Mouse (Mus musculus) heart, postnatal 14 days (tissue): ENCODE data around the gene Tmem223. TPM values are rescaled to one million over a fixed set of nuclear protein-coding genes. Genes with fewer than 3 reads are reported as not detected.

Experiments used
- DNase-seq, 2 experiments: peaks; one replicate each; pipeline ENCODE4 v3.0.0; 2021 to 2022
- intact Hi-C: fragments of 180-260 bp; cut with DNase I; formaldehyde crosslinking; loops from one replicate; pipeline ENCODE4 v1.15.1; 2025
- total RNA-seq, 2 experiments: library from RNA; stranded (reverse); gene quantifications; 2 replicates each; pipeline ENCODE4 v1.2.3; 2021

Tmem223 gene
- total RNA-seq, 2 experiments from 2014 or later, result 110 to 121 TPM

- intact Hi-C loops, result loop anchor here (5.0 kb wide), 1 partner anchor 61 kb away; the partner anchor contains the start of gene Zbtb3
- peak; percentile 93 for DNase-seq
These were observed 29.4 kb upstream of the Tmem223 start, which contains the start of gene Stx5a for GRCm38 (mm10) chr19:8741243-8741869. Gene Stx5a, plus strand, starts transcription at chr19:8741413.

- intact Hi-C loops, result loop anchor here (5.0 kb wide), 1 partner anchor 60 kb away; the partner anchor contains the start of gene Zbtb3
- DNase-seq, result no peak
These were observed 28.6 kb upstream of the Tmem223 start for GRCm38 (mm10) chr19:8742176-8742575.

- no peak for DNase-seq
- intact Hi-C loops, result no loop called here
These were observed 25.4 kb upstream of the Tmem223 start for GRCm38 (mm10) chr19:8745382-8745781.

DNA sequence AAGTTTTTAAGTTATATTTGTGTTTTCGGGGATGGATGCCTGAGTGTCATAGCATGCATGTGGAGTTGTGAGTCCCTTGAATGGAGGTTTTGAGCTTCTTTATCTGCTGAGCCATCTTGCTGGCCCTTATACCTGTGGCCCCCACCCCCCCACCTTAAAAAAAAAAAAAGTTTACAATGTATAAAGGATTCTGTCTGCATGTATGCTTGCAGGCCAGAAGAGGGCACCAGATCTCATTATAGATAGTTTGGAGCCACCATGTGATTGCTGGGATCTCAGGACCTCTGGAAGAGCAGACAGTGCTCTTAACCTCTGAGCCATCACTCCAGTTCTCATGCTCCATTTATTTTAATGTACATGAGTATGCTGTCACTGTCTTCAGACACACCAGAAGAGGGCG lies 23.4 kb upstream of the Tmem223 start:
- intact Hi-C loops, result no loop called here
- no peak for DNase-seq

- no peak for DNase-seq
- intact Hi-C loops, result no loop called here
These were observed 15.1 kb upstream of the Tmem223 start for GRCm38 (mm10) chr19:8755652-8756051.

- intact Hi-C loops, result no loop called here
- DNase-seq, result peak; percentile 96
These were observed 14.0 kb upstream of the Tmem223 start, which contains the start of gene Nxf1 for GRCm38 (mm10) chr19:8756635-8757387. Gene Nxf1, plus strand, starts transcription at chr19:8757073.

- no peak for DNase-seq
- intact Hi-C loops, result no loop called here
These were observed 13.3 kb upstream of the Tmem223 start for GRCm38 (mm10) chr19:8757471-8757998.

DNA sequence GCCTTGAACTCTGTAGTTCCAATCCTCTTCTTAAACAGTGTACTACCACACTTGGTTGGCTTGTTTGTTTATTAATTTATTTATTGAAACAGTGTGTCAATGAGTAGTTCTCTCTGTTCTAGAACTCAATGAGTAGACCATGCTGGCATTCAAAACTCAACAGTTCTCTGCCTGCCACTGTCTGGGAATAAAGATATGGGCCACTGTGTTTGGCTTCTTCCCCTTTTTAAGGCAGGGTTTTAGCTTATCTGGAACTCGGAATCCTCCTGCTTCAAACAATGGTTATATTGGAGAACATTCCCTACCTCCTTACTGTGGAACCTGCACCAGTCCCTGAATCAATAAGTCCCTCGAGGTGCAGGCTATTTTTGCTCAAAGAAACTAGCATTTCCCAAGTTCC lies 11.9 kb upstream of the Tmem223 start:
- intact Hi-C loops, result no loop called here

DNA sequence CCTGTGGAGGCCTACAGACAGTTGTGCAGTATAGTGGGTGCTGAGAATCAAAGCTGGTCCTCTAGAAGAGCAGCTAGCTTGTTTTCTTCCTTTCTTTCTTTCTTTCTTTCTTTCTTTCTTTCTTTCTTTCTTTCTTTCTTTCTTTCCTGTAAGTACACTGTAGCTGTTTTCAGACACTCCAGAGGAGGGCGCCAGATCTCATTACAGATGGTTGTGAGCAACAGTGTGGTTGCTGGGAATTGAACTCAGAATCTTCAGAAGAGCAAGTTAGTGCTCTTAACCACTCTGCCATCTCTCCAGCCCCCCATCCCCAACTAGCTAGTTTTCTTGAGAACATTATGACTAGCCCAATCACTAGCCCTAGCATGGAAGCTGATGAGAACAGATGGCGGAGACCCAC lies 10.0 kb upstream of the Tmem223 start:
- intact Hi-C loops, result no loop called here
- DNase-seq, result no peak

More for the DNA sequence above, 11.9 kb upstream of the Tmem223 start:
- no peak for DNase-seq

- intact Hi-C loops, result no loop called here
- no peak for DNase-seq
These were observed 7.5 kb upstream of the Tmem223 start for GRCm38 (mm10) chr19:8763276-8763675.

GRCm38 (mm10) chr19:8765562-8765961 lies 5.2 kb upstream of the Tmem223 start:
- intact Hi-C loops, result no loop called here
- no peak for DNase-seq

DNA sequence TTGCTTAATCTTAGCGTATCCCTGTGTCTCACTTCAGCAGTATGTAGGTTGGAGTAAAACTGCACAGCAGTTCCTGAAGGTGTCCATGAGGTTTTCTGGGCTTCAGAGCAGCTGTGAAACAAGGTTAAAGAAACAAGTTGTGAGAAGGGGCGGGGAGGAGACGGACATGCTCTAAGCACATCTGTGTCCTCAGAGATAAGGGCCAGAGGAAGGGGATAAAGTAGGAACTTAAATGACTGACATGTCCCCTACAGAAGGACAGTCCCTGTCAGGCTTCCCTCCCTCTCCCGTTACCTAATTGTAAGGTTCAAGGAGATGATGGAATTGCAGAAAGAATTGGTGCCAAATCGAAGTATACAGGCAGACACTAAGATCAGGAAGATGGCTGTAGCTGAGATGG lies 2.2 kb downstream of the Tmem223 start:
- DNase-seq, result no peak
- intact Hi-C loops, result loop anchor here (5.0 kb wide), 1 partner anchor 44 kb away; the partner anchor contains the start of gene Ttc9c

GRCm38 (mm10) chr19:8773409-8773808 lies 2.6 kb downstream of the Tmem223 start:
- DNase-seq, result no peak
- intact Hi-C loops, result loop anchor here (5.0 kb wide), 1 partner anchor 44 kb away; the partner anchor contains the start of gene Ttc9c

GRCm38 (mm10) chr19:8774086-8774835 lies 3.5 kb downstream of the Tmem223 start, which contains the start of gene Tmem179b:
Gene Tmem179b, minus strand, starts transcription at chr19:8774467.
- peak; percentile 95 to 97 for DNase-seq

GRCm38 (mm10) chr19:8774951-8775421 lies 4.2 kb downstream of the Tmem223 start:
- intact Hi-C loops, result loop anchor here (5.0 kb wide), 1 partner anchor 42 kb away; the partner anchor contains the start of gene Ttc9c
- no peak for DNase-seq

More at GRCm38 (mm10) chr19:8774086-8774835, 3.5 kb downstream of the Tmem223 start, which contains the start of gene Tmem179b:
- intact Hi-C loops, result loop anchor here (5.0 kb wide), 1 partner anchor 43 kb away; the partner anchor contains the start of gene Ttc9c

- DNase-seq, result peak; percentile 85 to 91
- intact Hi-C loops, result no loop called here
These were observed 15.4 kb downstream of the Tmem223 start, which contains the start of gene Taf6l for GRCm38 (mm10) chr19:8786008-8786781. Gene Taf6l, minus strand, starts transcription at chr19:8786417.

DNA sequence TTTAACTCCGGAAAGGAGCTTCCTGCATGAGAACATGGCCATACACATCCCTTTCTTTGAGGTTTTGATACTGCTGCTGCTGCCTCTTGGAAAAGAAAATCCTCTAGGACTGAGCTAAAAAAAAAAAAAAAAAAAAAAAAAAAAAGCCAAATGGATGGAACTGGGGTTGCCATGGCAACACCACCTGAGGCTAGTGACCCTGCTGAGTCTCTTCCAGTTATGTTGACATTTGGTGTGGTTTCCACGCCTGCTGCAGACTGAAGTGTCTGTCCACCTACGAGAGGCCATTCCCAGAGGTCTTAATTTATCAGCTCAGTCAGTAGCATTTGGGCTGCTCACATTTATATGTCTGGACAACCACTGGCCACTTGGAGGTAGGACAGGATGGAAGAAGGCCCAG lies 17.7 kb downstream of the Tmem223 start:
- intact Hi-C loops, result no loop called here
- DNase-seq, result no peak

DNA sequence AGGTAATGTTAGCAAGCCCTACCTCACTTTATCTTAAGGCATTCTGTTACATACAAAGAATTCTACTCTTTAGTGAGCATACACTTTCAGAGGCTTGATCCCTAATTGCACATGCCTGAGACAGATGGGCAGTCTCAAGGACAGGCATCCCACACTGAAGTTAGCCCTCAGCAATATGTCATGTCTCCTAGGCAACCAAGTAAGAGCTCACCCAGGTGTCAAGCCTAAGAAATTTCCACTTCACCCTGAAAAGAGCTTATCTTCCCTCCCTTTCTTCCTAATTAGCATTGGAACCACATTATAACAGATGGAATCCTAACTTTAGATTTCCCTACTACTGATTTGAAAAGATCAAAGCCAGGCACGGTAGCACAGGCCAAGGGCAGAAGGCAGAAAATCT lies 18.4 kb downstream of the Tmem223 start:
- DNase-seq, result no peak
- intact Hi-C loops, result no loop called here

DNA sequence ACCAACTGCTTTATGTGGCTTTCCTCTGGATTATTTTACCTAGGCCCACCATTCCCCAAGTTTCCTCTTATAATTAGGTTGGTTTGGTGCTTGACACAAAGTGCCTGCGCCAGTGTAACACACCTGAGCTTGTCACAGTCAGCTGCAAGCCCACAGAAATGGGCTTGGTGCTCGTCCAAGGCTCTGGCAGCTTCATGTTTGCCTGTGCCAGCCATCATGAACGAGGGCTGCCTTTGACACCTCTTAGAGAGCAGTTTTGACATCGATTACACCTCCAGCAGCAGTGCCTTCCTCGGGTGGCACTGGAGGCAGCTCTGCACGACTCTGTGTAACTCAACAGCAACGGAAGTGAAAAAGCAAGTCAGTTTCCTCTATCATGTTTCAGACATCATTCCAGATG lies 19.4 kb downstream of the Tmem223 start:
- intact Hi-C loops, result no loop called here
- no peak for DNase-seq
